Mouse (Mus musculus) layer of hippocampus, adult 8-10 months (tissue): ENCODE results near the gene Pcdh17. TPM values are rescaled to one million over a fixed set of nuclear protein-coding genes. Genes with fewer than 3 reads are reported as not detected.

Experiments used
- DNase-seq, 2 experiments: peaks; one replicate each; pipeline ENCODE4 v3.0.0; 2022; ENCODE audit warnings: low spot score in 2 of 2
- total RNA-seq, 4 experiments: library from RNA; stranded (reverse); gene quantifications; 2 replicates each; pipeline ENCODE4 v1.2.4; 2022

Gene Pcdh17
- total RNA-seq, 4 experiments from 2014 or later: 37.0 to 43.3 (median 40.7) TPM

- no peak for DNase-seq
Measured at GRCm38 (mm10) chr14:84476906-84477305, 33.5 kb downstream of the Pcdh17 start.

- DNase-seq: no peak
Measured at GRCm38 (mm10) chr14:84477411-84477810, 34.0 kb downstream of the Pcdh17 start.

GRCm38 (mm10) chr14:84480546-84480945, 37.2 kb downstream of the Pcdh17 start:
- DNase-seq: no peak

- DNase-seq: no peak
Measured at GRCm38 (mm10) chr14:84484350-84484749, 41.0 kb downstream of the Pcdh17 start.

- no peak for DNase-seq
Measured at GRCm38 (mm10) chr14:84511010-84511409, 67.6 kb downstream of the Pcdh17 start.

GRCm38 (mm10) chr14:84532397-84532796, 89.0 kb downstream of the Pcdh17 start:
- DNase-seq: no peak

GRCm38 (mm10) chr14:84535264-84535663, 91.9 kb downstream of the Pcdh17 start:
- no peak for DNase-seq

- DNase-seq: peak in 1 of 2 experiments; percentile 17
Measured at GRCm38 (mm10) chr14:84541838-84542237, 98.5 kb downstream of the Pcdh17 start.

GRCm38 (mm10) chr14:84545968-84546367, 102.6 kb downstream of the Pcdh17 start:
- DNase-seq: no peak

- peak; percentile 69 to 83 for DNase-seq
Measured at GRCm38 (mm10) chr14:84547513-84548194, 104.3 kb downstream of the Pcdh17 start.

GRCm38 (mm10) chr14:84551546-84551945, 108.2 kb downstream of the Pcdh17 start:
- DNase-seq: no peak

- DNase-seq: no peak
Measured at GRCm38 (mm10) chr14:84571071-84571470, 127.7 kb downstream of the Pcdh17 start.
